Mouse (Mus musculus): ENCODE data around the gene Nrxn3. TPM values are rescaled to one million over a fixed set of nuclear protein-coding genes. Genes with fewer than 3 reads are reported as not detected.

The Nrxn3 gene
- total RNA-seq, 2 experiments from 2014 or later, result 153 to 159 TPM

GRCm38 (mm10) chr12:89640046-89640445 lies 917.4 kb downstream of the Nrxn3 start:
- intact Hi-C loops (cut with DNase I), result no loop called here
- DNase-seq, result no peak

- intact Hi-C loops (cut with DNase I), result no loop called here
- DNase-seq, result no peak
Observed at GRCm38 (mm10) chr12:89641460-89641859, 918.8 kb downstream of the Nrxn3 start.

GRCm38 (mm10) chr12:89653211-89653610 lies 930.5 kb downstream of the Nrxn3 start:
- intact Hi-C loops (cut with DNase I), result no loop called here
- no peak for DNase-seq

- no peak for DNase-seq
- intact Hi-C loops (cut with DNase I), result no loop called here
Observed at GRCm38 (mm10) chr12:89661219-89661618, 938.5 kb downstream of the Nrxn3 start.

GRCm38 (mm10) chr12:89668856-89669255 lies 946.2 kb downstream of the Nrxn3 start:
- peak; percentile 21 for DNase-seq
- intact Hi-C loops (cut with DNase I), result no loop called here

- DNase-seq, result no peak
- intact Hi-C loops (cut with DNase I), result no loop called here
Observed at GRCm38 (mm10) chr12:89672819-89673218, 950.1 kb downstream of the Nrxn3 start.

GRCm38 (mm10) chr12:89685633-89686032 lies 963.0 kb downstream of the Nrxn3 start:
- intact Hi-C loops (cut with DNase I), result no loop called here
- DNase-seq, result no peak

GRCm38 (mm10) chr12:89689086-89689485 lies 966.4 kb downstream of the Nrxn3 start:
- DNase-seq, result no peak
- intact Hi-C loops (cut with DNase I), result no loop called here

- no peak for DNase-seq
- intact Hi-C loops (cut with DNase I), result no loop called here
Observed at GRCm38 (mm10) chr12:89699469-89699868, 976.8 kb downstream of the Nrxn3 start.

GRCm38 (mm10) chr12:89700937-89701458 lies 978.3 kb downstream of the Nrxn3 start:
- DNase-seq, result peak; percentile 34
- intact Hi-C loops (cut with DNase I), result no loop called here

- peak; percentile 8 for DNase-seq
- intact Hi-C loops (cut with DNase I), result no loop called here
Observed at GRCm38 (mm10) chr12:89702931-89703330, 980.3 kb downstream of the Nrxn3 start.

- DNase-seq, result no peak
- intact Hi-C loops (cut with DNase I), result no loop called here
Observed at GRCm38 (mm10) chr12:89707913-89708312, 985.2 kb downstream of the Nrxn3 start.

GRCm38 (mm10) chr12:89710459-89710858 lies 987.8 kb downstream of the Nrxn3 start:
- DNase-seq, result no peak
- intact Hi-C loops (cut with DNase I), result no loop called here

- intact Hi-C loops (cut with DNase I), result no loop called here
- DNase-seq, result no peak
Observed at GRCm38 (mm10) chr12:89711791-89712190, 989.1 kb downstream of the Nrxn3 start.

- DNase-seq, result no peak
- intact Hi-C loops (cut with DNase I), result no loop called here
Observed at GRCm38 (mm10) chr12:89719194-89720080, 996.8 kb downstream of the Nrxn3 start.

GRCm38 (mm10) chr12:89720945-89721344 lies 998.3 kb downstream of the Nrxn3 start:
- intact Hi-C loops (cut with DNase I), result no loop called here
- DNase-seq, result no peak

GRCm38 (mm10) chr12:89722462-89722861 lies 999.8 kb downstream of the Nrxn3 start:
- DNase-seq, result no peak
- intact Hi-C loops (cut with DNase I), result no loop called here

GRCm38 (mm10) chr12:89724048-89724447 lies 1001.4 kb downstream of the Nrxn3 start:
- intact Hi-C loops (cut with DNase I), result no loop called here
- DNase-seq, result no peak

- DNase-seq, result no peak
- intact Hi-C loops (cut with DNase I), result no loop called here
Observed at GRCm38 (mm10) chr12:89742326-89742725, 1019.6 kb downstream of the Nrxn3 start.

- intact Hi-C loops (cut with DNase I), result no loop called here
- no peak for DNase-seq
Observed at GRCm38 (mm10) chr12:89742796-89743195, 1020.1 kb downstream of the Nrxn3 start.

- no peak for DNase-seq
- intact Hi-C loops (cut with DNase I), result no loop called here
Observed at GRCm38 (mm10) chr12:89764191-89765082, 1041.8 kb downstream of the Nrxn3 start.

All from left cerebral cortex, postnatal 4 days (tissue).